Mouse (Mus musculus) MEL (cell line): Measurements from ENCODE around the gene Gstp3.

Source experiments
- CTCF ChIP-seq, 3 experiments: IDR thresholded peaks in 2 of 3; conservative IDR thresholded peaks in 1 of 3; 2 replicates each; pipeline ENCODE4 v1.5.1; 2011 to 2012; ENCODE audit warnings: low read length in 3 of 3, low read depth in 2 of 3, mild to moderate bottlenecking in 2 of 3, improper control_type of control experiment in 1 of 3, inconsistent platforms in 1 of 3, mixed read lengths in 1 of 3, moderate library complexity in 1 of 3; ENCODE audit not compliant: control insufficient read depth in 1 of 3, insufficient read depth in 1 of 3, poor library complexity in 1 of 3, severe bottlenecking in 1 of 3
- EP300 ChIP-seq, 2 experiments: IDR thresholded peaks; 2 replicates each; pipeline ENCODE4 v1.6.1; 2011; ENCODE audit warnings: improper control_type of control experiment in 2 of 2, low read length in 2 of 2, low read depth in 1 of 2, mild to moderate bottlenecking in 1 of 2
- GATA1 ChIP-seq: IDR thresholded peaks from 2 replicates; pipeline ENCODE4 v1.6.1; 2011; ENCODE audit warnings: low read depth, low read length, improper control_type of control experiment
- MAFK ChIP-seq: IDR thresholded peaks from 2 replicates; pipeline ENCODE4 v1.6.1; 2011; ENCODE audit warnings: low read depth, mild to moderate bottlenecking, low read length, improper control_type of control experiment, borderline replicate concordance
- MAX ChIP-seq: IDR thresholded peaks from 2 replicates; pipeline ENCODE4 v1.6.1; 2011; ENCODE audit warnings: low read length, improper control_type of control experiment
- MXI1 ChIP-seq: IDR thresholded peaks from 2 replicates; pipeline ENCODE4 v1.6.1; 2011; ENCODE audit warnings: mild to moderate bottlenecking, low read depth, low read length, improper control_type of control experiment
- POLR2A ChIP-seq, 2 experiments: IDR thresholded peaks; 2 replicates each; pipeline ENCODE4 v1.6.1; 2011 to 2012; ENCODE audit warnings: low read length in 2 of 2, mild to moderate bottlenecking in 2 of 2, control low read depth in 1 of 2, improper control_type of control experiment in 1 of 2, low read depth in 1 of 2, moderate library complexity in 1 of 2; ENCODE audit not compliant: control insufficient read depth in 1 of 2, insufficient read depth in 1 of 2, poor library complexity in 1 of 2
- TAL1 ChIP-seq: IDR thresholded peaks from 2 replicates; pipeline ENCODE4 v1.6.1; 2012; ENCODE audit warnings: mild to moderate bottlenecking, inconsistent platforms, low read length, moderate library complexity, mixed read lengths
- UBTF ChIP-seq: IDR thresholded peaks from 2 replicates; pipeline ENCODE4 v1.6.1; 2012; ENCODE audit warnings: low read depth, mild to moderate bottlenecking, inconsistent platforms, low read length, improper control_type of control experiment, moderate library complexity, borderline replicate concordance; ENCODE audit not compliant: insufficient read depth
- USF2 ChIP-seq, 2 experiments: IDR thresholded peaks; 2 replicates each; pipeline ENCODE4 v1.6.1; 2011 to 2012; ENCODE audit warnings: improper control_type of control experiment in 2 of 2, low read length in 2 of 2, borderline replicate concordance in 1 of 2, inconsistent platforms in 1 of 2, low read depth in 1 of 2, mild to moderate bottlenecking in 1 of 2; ENCODE audit not compliant: insufficient read depth in 1 of 2
- ZC3H11A ChIP-seq: IDR thresholded peaks from 2 replicates; pipeline ENCODE4 v1.6.1; 2012; ENCODE audit warnings: low read depth, mild to moderate bottlenecking, inconsistent platforms, low read length, improper control_type of control experiment

DNA sequence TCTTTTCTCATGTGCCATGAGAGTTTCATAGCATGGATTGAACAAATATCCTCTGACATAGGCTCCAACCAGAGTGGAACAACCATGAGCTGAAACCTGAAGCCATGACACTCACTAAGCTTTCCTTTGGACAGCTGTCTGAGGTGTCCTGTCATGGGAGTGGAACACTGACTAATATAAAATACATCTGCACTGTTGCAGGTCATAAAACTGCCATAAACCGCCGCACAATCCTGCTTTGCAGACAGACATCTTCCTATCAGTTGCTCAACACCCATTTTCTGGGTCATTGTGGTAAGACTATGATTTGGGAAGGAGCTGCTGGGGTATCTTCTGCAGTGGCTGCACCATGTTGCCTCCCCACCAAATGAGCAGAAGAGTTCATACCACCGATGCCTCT, 33.4 kb upstream of the Gstp3 start:
- TF ChIP-seq MXI1 (no peak), GATA1 (0 out of 2 replicates have a peak, but pooled peaks have one; percentile 17), ZC3H11A (no peak), USF2 (IDR thresholded peaks at IDR 0.05; ENCODE audit: borderline replicate concordance in 1 of 2, insufficient read depth in 1 of 2, low read depth in 1 of 2, low read length in 2 of 2) (no peak), MAFK (no peak), TAL1 (peak; percentile 49), EP300 (IDR thresholded peaks at IDR 0.05; ENCODE audit: low read depth in 1 of 2, low read length in 2 of 2) (peak; percentile 52 to 82; a peak in 3 of 4 replicates), CTCF (IDR thresholded peaks at IDR 0.05 in 2 of 3, conservative IDR thresholded peaks at IDR 0.05 in 1 of 3; ENCODE audit: control insufficient read depth in 1 of 3, insufficient read depth in 1 of 3, low read depth in 2 of 3, low read length in 3 of 3, poor library complexity in 1 of 3, severe bottlenecking in 1 of 3) (no peak), UBTF (no peak), POLR2A (IDR thresholded peaks at IDR 0.05; ENCODE audit: control insufficient read depth in 1 of 2, insufficient read depth in 1 of 2, low read depth in 1 of 2, low read length in 2 of 2, poor library complexity in 1 of 2) (no peak), MAX (no peak)
